Mouse (Mus musculus) spleen, adult 2 months (tissue): ENCODE measurements around the gene Map4k3. TPM values are rescaled to one million over a fixed set of nuclear protein-coding genes. Genes with fewer than 3 reads are reported as not detected.

Source experiments
- DNase-seq, 2 experiments: peaks; one replicate each; pipeline versions ENCODE4 v3.0.0 to v3.0.0-alpha.2; 2012 to 2021; ENCODE audit warnings: low spot score in 2 of 2, low read depth in 1 of 2
- H3K27ac ChIP-seq: fragments of 200-500 bp; 2 replicates; pipeline ENCODE4 v1.5.1; 2012; ENCODE audit warnings: low read length, inconsistent platforms; ENCODE audit not compliant: insufficient read depth
- H3K27me3 ChIP-seq: fragments of 200-500 bp; 2 replicates; pipeline ENCODE4 v1.6.1; 2012; ENCODE audit warnings: mild to moderate bottlenecking, moderate library complexity, low read length, inconsistent platforms; ENCODE audit not compliant: control insufficient read depth, insufficient read depth
- H3K36me3 ChIP-seq: fragments of 200-500 bp; 2 replicates; pipeline ENCODE4 v1.6.1; 2012; ENCODE audit warnings: mild to moderate bottlenecking, low read length, inconsistent platforms; ENCODE audit not compliant: control insufficient read depth, insufficient read depth
- H3K4me1 ChIP-seq: fragments of 200-500 bp; 2 replicates; pipeline ENCODE4 v1.6.1; 2011; ENCODE audit warnings: inconsistent platforms; ENCODE audit not compliant: control insufficient read depth, insufficient read depth, insufficient read length
- H3K4me3 ChIP-seq: fragments of 200-500 bp; 2 replicates; pipeline ENCODE4 v1.5.1; 2011; ENCODE audit warnings: mild to moderate bottlenecking, inconsistent platforms; ENCODE audit not compliant: insufficient read depth, insufficient read length; ENCODE audit errors: extremely low read depth
- CTCF ChIP-seq: fragments of 200-500 bp; IDR thresholded peaks from 2 replicates; pipeline ENCODE4 v1.5.1; 2011; ENCODE audit warnings: mild to moderate bottlenecking, inconsistent platforms; ENCODE audit not compliant: insufficient read depth, insufficient read length, insufficient replicate concordance; ENCODE audit errors: extremely low read depth
- POLR2A ChIP-seq: fragments of 200-500 bp; IDR thresholded peaks from 2 replicates; pipeline ENCODE4 v1.6.1; 2011; ENCODE audit warnings: low read depth, low read length, inconsistent platforms
- WGBS: fragments of 180-500 bp; shearing (Covaris S2); methylation state at CpG from one replicate; pipeline ENCODE4 v1.1.7; 2018; 5-methylcytosine and 5-hydroxymethylcytosine counted together
- polyA plus RNA-seq: library from polyadenylated mRNA; depleted of rRNA; stranded (reverse); fragments of >200 nt; gene quantifications from 2 replicates; pipeline ENCODE4 v1.2.3, GENCODE M21; 2012; rRNA removed

Gene Map4k3
- polyA plus RNA-seq: 4.3 and 5.4 TPM in 2 replicates

DNA sequence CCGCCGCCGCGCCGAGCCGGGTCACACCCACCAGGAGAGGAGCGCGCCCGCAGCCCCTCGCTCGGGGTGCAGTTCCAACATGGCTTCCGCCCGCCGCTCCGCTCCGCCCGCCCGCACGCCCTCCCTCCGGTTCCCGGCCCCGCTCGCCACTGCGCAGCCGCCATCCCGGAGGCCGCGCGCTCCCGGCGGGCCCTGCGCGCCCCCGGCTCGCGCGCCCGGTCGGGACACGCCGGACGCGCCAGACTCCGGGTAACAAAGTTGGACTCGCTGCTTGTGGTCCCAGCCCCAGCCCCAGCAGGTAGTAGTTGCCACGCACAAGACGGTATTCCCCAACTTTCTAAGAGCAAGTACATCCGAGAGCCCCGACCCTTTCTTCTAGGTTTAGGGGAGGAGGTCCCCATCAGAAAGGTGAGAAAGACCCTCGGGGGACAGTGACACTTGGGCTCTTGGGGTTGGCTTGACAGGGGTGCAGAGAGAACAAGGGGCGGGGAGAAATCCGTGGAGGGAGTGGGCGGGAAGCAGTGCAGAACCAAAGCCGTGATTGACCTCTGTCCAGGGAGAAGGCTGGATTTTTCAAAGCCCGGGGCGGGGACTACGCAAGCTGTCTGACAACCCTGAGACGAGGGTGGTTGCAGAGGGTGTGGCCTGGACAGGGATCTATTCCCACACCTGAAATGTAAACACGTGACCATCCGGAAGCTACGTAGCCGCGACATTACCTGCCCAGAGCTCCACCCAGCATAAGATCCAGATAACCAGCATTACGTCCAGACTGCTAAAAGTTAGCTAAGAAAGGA is at the start of gene Map4k3:
TSS of gene Map4k3 (minus strand) at position 424 of the 797 bp plus-strand sequence.
- Histone ChIP-seq H3K36me3 (no peaks in the 10 kb centered on the region), H3K27me3 (peaks cover 5% of the 10 kb centered on the region; the same call in 1 of the 2 replicates), H3K4me1 (peaks cover 3% of the 10 kb centered on the region; the same call in 1 of the 2 replicates), H3K27ac (peak within 1 kb of the TSS; percentile 61), H3K4me3 (peak within 1 kb of the TSS; percentile 80)
- TF ChIP-seq CTCF (no peak), POLR2A (no peak)
- WGBS: 8% methylated on average over 58 of the region's 64 CpGs
- peak in 1 of 2 experiments; percentile 76 for DNase-seq

DNA sequence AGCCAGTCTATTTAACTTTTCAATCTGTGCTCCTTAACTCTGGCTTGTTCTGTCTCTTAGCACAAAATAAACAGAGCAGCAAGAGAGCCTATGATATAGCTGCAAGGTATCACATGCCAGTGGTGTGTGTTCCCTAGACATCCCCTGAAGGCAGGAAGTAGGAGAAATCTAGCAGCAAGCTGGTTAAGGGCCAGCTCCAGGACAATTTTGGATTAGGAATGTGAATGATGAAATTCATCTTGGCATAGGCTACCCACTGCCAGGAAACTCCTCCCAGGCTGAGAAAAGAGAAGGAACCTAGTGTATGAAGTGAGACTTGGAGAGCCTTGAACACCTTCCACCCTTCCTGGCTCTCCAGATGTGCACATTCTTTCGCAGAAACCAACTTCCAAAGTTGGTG is 49.3 kb upstream of the Map4k3 start:
- Histone ChIP-seq H3K4me3 (no peak overlapping the region), H3K27me3 (peaks cover 3% of the 10 kb centered on the region; the same call in 1 of the 2 replicates), H3K27ac (no peak overlapping the region), H3K4me1 (peaks cover 9% of the 10 kb centered on the region), H3K36me3 (no peaks in the 10 kb centered on the region)
- TF ChIP-seq POLR2A (no peak), CTCF (no peak)
- DNase-seq: no peak
- WGBS: 71% methylated on average over 1 of the region's 1 CpGs

DNA sequence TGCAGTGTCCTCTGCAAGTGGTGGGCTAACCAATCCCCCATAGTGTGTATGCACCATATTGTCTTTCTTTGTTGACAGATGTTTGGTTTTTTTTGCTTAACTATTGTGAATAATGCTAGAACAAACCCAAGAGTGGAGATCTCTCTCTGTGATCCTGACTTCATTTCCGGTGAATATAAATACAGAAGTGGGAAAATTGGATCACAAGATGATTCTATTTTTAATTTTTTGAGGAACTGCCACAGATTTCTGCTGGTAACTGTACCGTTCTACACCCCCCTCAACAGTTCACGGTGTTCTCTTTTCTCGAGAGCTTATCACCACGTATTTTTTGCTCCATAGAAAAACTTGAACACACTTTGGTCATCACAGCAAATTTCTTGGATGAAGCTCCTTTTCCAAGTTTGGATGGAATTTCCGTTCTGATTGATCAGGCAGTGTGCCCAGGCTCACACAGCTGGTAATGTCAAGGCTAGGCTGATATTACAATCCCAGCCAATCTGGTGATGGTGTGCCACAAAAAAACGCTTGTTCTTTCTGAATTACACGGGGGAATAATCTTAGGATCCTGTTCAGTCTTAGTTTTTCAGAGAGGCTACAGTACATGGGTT is 47.0 kb upstream of the Map4k3 start:
- Histone ChIP-seq H3K36me3 (no peaks in the 10 kb centered on the region), H3K4me1 (peaks cover 9% of the 10 kb centered on the region), H3K27me3 (peaks cover 4% of the 10 kb centered on the region; the same call in 1 of the 2 replicates), H3K27ac (no peak overlapping the region), H3K4me3 (no peak overlapping the region)
- WGBS: 57% methylated on average over 8 of the region's 8 CpGs
- TF ChIP-seq CTCF (no peak), POLR2A (no peak)
- DNase-seq: no peak

DNA sequence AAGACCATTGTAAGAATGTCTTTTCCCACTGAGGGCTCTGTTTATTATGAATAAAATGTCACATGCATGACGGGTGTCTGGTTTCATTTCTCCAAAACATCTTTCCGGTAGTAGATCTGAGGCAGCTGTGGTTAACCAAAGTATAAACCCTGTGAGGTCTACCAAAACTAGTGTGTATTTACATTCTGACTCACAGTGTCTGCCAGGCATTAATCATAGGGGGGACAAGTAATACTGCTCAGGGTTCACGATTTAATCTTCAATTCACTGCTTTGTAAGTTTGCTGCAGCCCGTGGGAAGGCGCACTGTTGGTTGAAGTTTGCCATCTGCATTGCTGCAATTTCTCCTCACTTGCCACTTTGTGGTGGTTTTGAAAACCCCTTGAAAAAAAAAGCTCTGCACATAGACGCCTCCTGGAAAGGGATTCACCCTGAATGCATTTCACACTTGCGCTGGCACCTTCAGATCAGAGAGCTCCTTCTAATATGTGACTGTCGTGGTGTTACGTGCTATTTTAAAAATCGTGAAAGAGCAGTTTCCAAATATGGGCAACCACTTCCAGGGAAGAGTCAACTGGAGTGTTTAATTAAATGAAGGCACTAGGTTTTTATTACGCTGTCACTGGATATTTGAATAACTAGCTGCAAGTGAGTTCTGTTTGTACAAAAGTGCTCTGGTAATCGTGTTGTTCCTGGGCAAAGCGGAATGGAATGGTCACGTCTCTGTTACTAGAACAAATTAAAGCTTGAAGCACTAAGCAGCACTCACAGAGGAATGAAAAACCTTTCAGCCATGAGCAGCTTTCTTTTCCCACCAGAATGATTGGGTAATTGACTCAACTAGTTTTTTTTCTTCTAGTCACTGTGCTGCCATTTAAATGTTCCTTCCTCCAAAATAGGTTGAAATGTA is 44.5 kb upstream of the Map4k3 start:
- H3K4me3 ChIP-seq: 0 out of 2 replicates have a peak overlapping the region, but pooled peaks have one; percentile 3
- H3K27ac ChIP-seq: no peak overlapping the region
- no peak for TF ChIP-seq POLR2A
- TF ChIP-seq CTCF: no peak
- peaks cover 9% of the 10 kb centered on the region for H3K4me1 ChIP-seq
- peaks cover 4% of the 10 kb centered on the region for H3K27me3 ChIP-seq
- WGBS: 25% methylated on average over 14 of the region's 14 CpGs
- peak; percentile 33 to 76 for DNase-seq
- H3K36me3 ChIP-seq: no peaks in the 10 kb centered on the region

DNA sequence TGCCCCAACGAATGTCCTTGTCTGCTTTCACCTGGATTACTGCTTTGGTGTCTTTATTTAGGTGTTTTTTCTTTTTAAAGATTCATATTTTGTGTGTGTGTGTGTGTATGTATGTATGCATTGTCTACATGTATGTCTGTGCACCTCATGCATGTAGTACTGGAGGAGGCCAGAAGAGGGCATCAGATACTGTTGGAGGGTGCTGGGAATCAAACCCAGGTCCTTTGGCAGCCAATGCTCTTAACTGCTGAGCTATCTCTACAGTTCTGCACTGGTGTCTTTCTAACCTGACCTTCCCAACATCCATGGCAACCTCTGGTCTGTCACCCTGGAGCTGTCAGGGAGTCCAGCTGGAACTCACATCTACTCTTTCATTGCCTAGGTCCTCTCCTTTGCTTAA is 41.8 kb upstream of the Map4k3 start:
- no peak for TF ChIP-seq POLR2A
- TF ChIP-seq CTCF: no peak
- H3K4me1 ChIP-seq: peaks cover 9% of the 10 kb centered on the region
- DNase-seq: no peak
- no peaks in the 10 kb centered on the region for H3K36me3 ChIP-seq
- 91% methylated on average over 1 of the region's 1 CpGs for WGBS
- H3K27me3 ChIP-seq: peaks cover 2% of the 10 kb centered on the region
- H3K4me3 ChIP-seq: no peak overlapping the region
- H3K27ac ChIP-seq: no peak overlapping the region

DNA sequence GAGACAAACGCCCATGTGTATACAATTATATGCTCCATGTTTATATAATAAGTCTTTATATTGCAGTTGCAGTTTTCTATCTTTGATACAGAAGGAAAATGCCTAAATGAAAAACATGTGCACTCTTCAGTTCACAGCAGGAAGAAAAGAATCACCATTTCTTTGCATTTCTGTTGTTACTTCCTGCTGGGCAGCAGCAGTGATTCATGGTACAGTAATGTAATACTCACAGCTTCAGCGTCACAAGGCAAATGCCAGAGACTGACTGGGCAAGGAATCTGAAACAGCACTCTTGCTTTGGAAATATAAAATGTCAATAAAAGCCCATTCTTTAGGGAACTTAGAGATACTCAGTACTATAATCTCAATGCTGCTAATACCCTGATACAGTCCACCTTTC is 36.9 kb upstream of the Map4k3 start:
- TF ChIP-seq POLR2A (no peak), CTCF (no peak)
- no peaks in the 10 kb centered on the region; the same call in none of the 2 replicates for H3K27me3 ChIP-seq
- DNase-seq: no peak
- H3K27ac ChIP-seq: no peak overlapping the region
- WGBS: 75% methylated on average over 2 of the region's 2 CpGs
- H3K4me3 ChIP-seq: no peak overlapping the region
- H3K4me1 ChIP-seq: peaks cover 6% of the 10 kb centered on the region; the same call in 1 of the 2 replicates
- no peaks in the 10 kb centered on the region for H3K36me3 ChIP-seq
